Mouse (Mus musculus): ENCODE data around the gene Mpped2. TPM values are rescaled to one million over a fixed set of nuclear protein-coding genes. Genes with fewer than 3 reads are reported as not detected.
A peak's percentile ranks its signal among the peaks of the same experiment; 100 is the strongest.

The Mpped2 gene
- polyA plus RNA-seq, 1 experiment from 2014 or later: 199 TPM

- H3K27me3 ChIP-seq (replicated peaks; ENCODE audit: control insufficient read depth, insufficient read depth, low read length): no peaks in the 10 kb centered on the region
- no peak overlapping the region; the same call in 1 of the 2 replicates for H3K9ac ChIP-seq (replicated peaks; ENCODE audit: low read depth, low read length)
- peak overlapping the region; percentile 19 for H3K4me2 ChIP-seq (ENCODE audit: low read length)
- no peaks in the 10 kb centered on the region for H3K9me3 ChIP-seq (ENCODE audit: control insufficient read depth, low read length)
- H3K4me3 ChIP-seq (replicated peaks; ENCODE audit: low read length): no peak overlapping the region
- no peaks in the 10 kb centered on the region for H3K36me3 ChIP-seq (ENCODE audit: control insufficient read depth, insufficient read depth)
- ATAC-seq: peak; percentile 83
- 27% methylated on average over 12 of the region's 12 CpGs for WGBS
- peak overlapping the region; percentile 65 for H3K27ac ChIP-seq (ENCODE audit: low read length)
- H3K4me1 ChIP-seq (replicated peaks; ENCODE audit: control insufficient read depth, insufficient read depth, low read length): peaks cover 21% of the 10 kb centered on the region
Observed at GRCm38 (mm10) chr2:106828573-106829310, 135.7 kb downstream of the Mpped2 start.

- peak; percentile 56; the same call in 1 of the 2 replicates for ATAC-seq
- no peak overlapping the region for H3K4me3 ChIP-seq (replicated peaks; ENCODE audit: low read length)
- H3K9me3 ChIP-seq (ENCODE audit: control insufficient read depth, low read length): no peaks in the 10 kb centered on the region
- no peak overlapping the region; the same call in 1 of the 2 replicates for H3K4me2 ChIP-seq (ENCODE audit: low read length)
- H3K27me3 ChIP-seq (replicated peaks; ENCODE audit: control insufficient read depth, insufficient read depth, low read length): no peaks in the 10 kb centered on the region
- 57% methylated on average over 4 of the region's 4 CpGs for WGBS
- peak overlapping the region; percentile 65 for H3K27ac ChIP-seq (ENCODE audit: low read length)
- H3K36me3 ChIP-seq (ENCODE audit: control insufficient read depth, insufficient read depth): no peaks in the 10 kb centered on the region
- peaks cover 21% of the 10 kb centered on the region for H3K4me1 ChIP-seq (replicated peaks; ENCODE audit: control insufficient read depth, insufficient read depth, low read length)
- H3K9ac ChIP-seq (replicated peaks; ENCODE audit: low read depth, low read length): peak overlapping the region; percentile 9; the same call in 1 of the 2 replicates
Observed at GRCm38 (mm10) chr2:106829420-106829819, 136.4 kb downstream of the Mpped2 start.

DNA sequence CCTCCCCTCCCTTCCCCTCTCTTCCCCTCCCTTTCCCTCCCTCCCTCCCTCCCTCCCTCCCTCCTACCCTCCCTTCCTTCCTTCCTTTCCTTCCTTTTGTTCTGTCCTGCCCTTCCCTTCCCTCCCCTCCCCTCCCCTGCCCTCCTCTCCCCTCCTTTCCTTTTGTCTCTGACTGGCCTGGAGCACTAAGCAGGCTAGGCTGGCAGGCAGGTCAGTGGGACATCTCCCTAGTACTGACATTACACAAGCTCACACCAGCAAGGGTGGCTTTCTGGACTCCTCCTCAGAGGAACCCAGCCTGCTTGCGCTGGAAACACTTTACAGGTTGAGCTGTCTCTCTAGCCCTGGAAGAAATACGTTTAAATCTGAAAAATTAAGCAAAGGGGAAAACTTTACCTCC lies 139.5 kb downstream of the Mpped2 start:
- H3K4me1 ChIP-seq (replicated peaks; ENCODE audit: control insufficient read depth, insufficient read depth, low read length): peaks cover 27% of the 10 kb centered on the region
- 36% methylated on average over 2 of the region's 2 CpGs for WGBS
- ATAC-seq: no peak

GRCm38 (mm10) chr2:106833212-106833611 lies 140.1 kb downstream of the Mpped2 start:
- Histone ChIP-seq H3K36me3 (ENCODE audit: control insufficient read depth, insufficient read depth) (no peaks in the 10 kb centered on the region), H3K9ac (replicated peaks; ENCODE audit: low read depth, low read length) (no peak overlapping the region), H3K9me3 (ENCODE audit: control insufficient read depth, low read length) (no peaks in the 10 kb centered on the region), H3K27ac (ENCODE audit: low read length) (no peak overlapping the region), H3K27me3 (replicated peaks; ENCODE audit: control insufficient read depth, insufficient read depth, low read length) (no peaks in the 10 kb centered on the region), H3K4me1 (replicated peaks; ENCODE audit: control insufficient read depth, insufficient read depth, low read length) (peaks cover 26% of the 10 kb centered on the region), H3K4me3 (replicated peaks; ENCODE audit: low read length) (no peak overlapping the region), H3K4me2 (ENCODE audit: low read length) (no peak overlapping the region)
- ATAC-seq: no peak
- 84% methylated on average over 5 of the region's 5 CpGs for WGBS

More for the DNA sequence above, 139.5 kb downstream of the Mpped2 start:
- Histone ChIP-seq H3K36me3 (ENCODE audit: control insufficient read depth, insufficient read depth) (no peaks in the 10 kb centered on the region), H3K27me3 (replicated peaks; ENCODE audit: control insufficient read depth, insufficient read depth, low read length) (no peaks in the 10 kb centered on the region), H3K9me3 (ENCODE audit: control insufficient read depth, low read length) (no peaks in the 10 kb centered on the region), H3K27ac (ENCODE audit: low read length) (no peak overlapping the region), H3K9ac (replicated peaks; ENCODE audit: low read depth, low read length) (no peak overlapping the region), H3K4me2 (ENCODE audit: low read length) (no peak overlapping the region), H3K4me3 (replicated peaks; ENCODE audit: low read length) (no peak overlapping the region)

DNA sequence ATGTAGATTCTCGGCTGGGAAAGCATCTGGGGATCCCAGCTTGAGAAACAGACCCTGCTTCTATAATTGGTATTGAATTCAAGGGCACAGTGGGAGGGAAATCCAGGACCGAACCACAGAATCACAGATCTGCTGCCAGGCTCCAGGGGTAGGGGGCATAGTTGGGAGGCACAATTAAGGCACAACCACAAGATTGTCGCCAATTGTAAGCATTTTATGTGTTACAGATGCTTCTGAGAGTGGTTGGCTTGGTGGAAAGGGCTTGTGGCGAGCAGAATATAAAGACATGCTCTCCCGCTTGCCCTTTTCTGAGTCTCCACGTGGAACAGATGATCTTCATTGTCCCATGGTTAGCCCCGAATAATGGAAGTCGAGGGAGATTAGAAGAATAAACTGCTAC lies 142.3 kb downstream of the Mpped2 start:
- H3K27me3 ChIP-seq (replicated peaks; ENCODE audit: control insufficient read depth, insufficient read depth, low read length): no peaks in the 10 kb centered on the region
- no peaks in the 10 kb centered on the region for H3K9me3 ChIP-seq (ENCODE audit: control insufficient read depth, low read length)
- 21% methylated on average over 8 of the region's 8 CpGs for WGBS
- peak; percentile 13; the same call in 1 of the 2 replicates for ATAC-seq
- H3K27ac ChIP-seq (ENCODE audit: low read length): no peak overlapping the region
- no peak overlapping the region for H3K4me2 ChIP-seq (ENCODE audit: low read length)
- no peak overlapping the region for H3K9ac ChIP-seq (replicated peaks; ENCODE audit: low read depth, low read length)
- no peak overlapping the region for H3K4me3 ChIP-seq (replicated peaks; ENCODE audit: low read length)
- no peaks in the 10 kb centered on the region for H3K36me3 ChIP-seq (ENCODE audit: control insufficient read depth, insufficient read depth)
- H3K4me1 ChIP-seq (replicated peaks; ENCODE audit: control insufficient read depth, insufficient read depth, low read length): peaks cover 6% of the 10 kb centered on the region; the same call in 1 of the 2 replicates

- no peak overlapping the region for H3K4me2 ChIP-seq (ENCODE audit: low read length)
- no peak overlapping the region for H3K9ac ChIP-seq (replicated peaks; ENCODE audit: low read depth, low read length)
- peaks cover 6% of the 10 kb centered on the region; the same call in 1 of the 2 replicates for H3K4me1 ChIP-seq (replicated peaks; ENCODE audit: control insufficient read depth, insufficient read depth, low read length)
- H3K27ac ChIP-seq (ENCODE audit: low read length): no peak overlapping the region
- no peaks in the 10 kb centered on the region for H3K27me3 ChIP-seq (replicated peaks; ENCODE audit: control insufficient read depth, insufficient read depth, low read length)
- 85% methylated on average over 4 of the region's 4 CpGs for WGBS
- H3K9me3 ChIP-seq (ENCODE audit: control insufficient read depth, low read length): no peaks in the 10 kb centered on the region
- no peak overlapping the region for H3K4me3 ChIP-seq (replicated peaks; ENCODE audit: low read length)
- H3K36me3 ChIP-seq (ENCODE audit: control insufficient read depth, insufficient read depth): no peaks in the 10 kb centered on the region
- ATAC-seq: no peak
Observed at GRCm38 (mm10) chr2:106837241-106837640, 144.2 kb downstream of the Mpped2 start.

- H3K4me2 ChIP-seq (ENCODE audit: low read length): no peak overlapping the region
- H3K27me3 ChIP-seq (replicated peaks; ENCODE audit: control insufficient read depth, insufficient read depth, low read length): no peaks in the 10 kb centered on the region
- H3K9ac ChIP-seq (replicated peaks; ENCODE audit: low read depth, low read length): no peak overlapping the region
- no peak overlapping the region for H3K4me3 ChIP-seq (replicated peaks; ENCODE audit: low read length)
- 70% methylated on average over 9 of the region's 9 CpGs for WGBS
- peaks cover 9% of the 10 kb centered on the region for H3K4me1 ChIP-seq (replicated peaks; ENCODE audit: control insufficient read depth, insufficient read depth, low read length)
- no peak for ATAC-seq
- no peak overlapping the region for H3K27ac ChIP-seq (ENCODE audit: low read length)
- peaks cover 2% of the 10 kb centered on the region; the same call in 1 of the 2 replicates for H3K36me3 ChIP-seq (ENCODE audit: control insufficient read depth, insufficient read depth)
- no peaks in the 10 kb centered on the region for H3K9me3 ChIP-seq (ENCODE audit: control insufficient read depth, low read length)
Observed at GRCm38 (mm10) chr2:106844147-106844546, 151.1 kb downstream of the Mpped2 start.

DNA sequence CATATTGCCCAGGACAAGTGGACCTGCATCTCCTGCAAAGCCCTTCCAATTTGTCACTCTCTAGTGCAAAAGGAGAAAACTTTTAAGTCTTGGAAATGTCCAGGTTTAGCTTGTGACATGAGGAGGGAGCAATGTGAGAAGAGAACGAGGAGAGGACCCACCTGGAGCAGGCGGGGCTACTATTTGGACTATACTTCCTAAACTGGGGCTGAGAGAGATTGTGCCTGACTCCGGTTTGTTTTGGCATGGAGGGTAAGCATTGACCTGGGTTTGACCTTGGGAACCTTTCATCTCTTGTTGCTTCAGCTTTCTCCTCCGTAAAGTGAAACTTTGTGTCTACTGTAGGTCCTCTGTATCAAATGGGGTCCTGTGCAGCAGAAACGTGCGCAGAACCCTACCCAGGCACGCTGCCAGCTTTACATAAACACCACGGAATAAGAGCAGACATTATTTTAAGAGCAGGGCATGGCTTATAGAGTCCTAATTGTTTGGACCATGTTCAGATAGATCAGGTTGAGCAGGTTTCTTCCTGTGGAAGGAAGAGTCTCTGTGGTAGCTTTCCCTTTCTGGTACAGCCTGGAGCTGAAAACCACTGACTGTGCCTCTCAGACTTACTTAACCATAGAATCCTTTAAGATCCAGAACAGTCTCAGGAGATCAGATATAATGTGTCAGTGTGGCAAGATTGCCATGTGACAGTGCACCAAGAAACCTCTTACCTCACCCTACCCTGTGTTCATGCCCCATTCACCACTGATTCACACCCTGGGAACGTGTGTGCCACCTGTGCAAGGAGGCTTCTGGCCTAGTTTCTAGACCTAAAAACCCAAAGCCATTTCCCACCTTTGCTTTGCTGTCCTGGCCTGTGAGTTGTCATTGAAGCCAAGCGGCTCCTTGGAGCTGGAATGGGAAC lies 152.0 kb downstream of the Mpped2 start:
- H3K4me1 ChIP-seq (replicated peaks; ENCODE audit: control insufficient read depth, insufficient read depth, low read length): peaks cover 9% of the 10 kb centered on the region
- H3K27me3 ChIP-seq (replicated peaks; ENCODE audit: control insufficient read depth, insufficient read depth, low read length): no peaks in the 10 kb centered on the region
- no peak overlapping the region for H3K4me3 ChIP-seq (replicated peaks; ENCODE audit: low read length)
- H3K9ac ChIP-seq (replicated peaks; ENCODE audit: low read depth, low read length): no peak overlapping the region
- WGBS: 71% methylated on average over 10 of the region's 10 CpGs
- no peak for ATAC-seq
- H3K4me2 ChIP-seq (ENCODE audit: low read length): no peak overlapping the region
- 0 out of 2 replicates have a peak overlapping the region, but pooled peaks have one; percentile 11 for H3K27ac ChIP-seq (ENCODE audit: low read length)
- H3K9me3 ChIP-seq (ENCODE audit: control insufficient read depth, low read length): no peaks in the 10 kb centered on the region
- H3K36me3 ChIP-seq (ENCODE audit: control insufficient read depth, insufficient read depth): peaks cover 2% of the 10 kb centered on the region; the same call in 1 of the 2 replicates

GRCm38 (mm10) chr2:106846511-106846910 lies 153.4 kb downstream of the Mpped2 start:
- Histone ChIP-seq H3K9me3 (ENCODE audit: control insufficient read depth, low read length) (no peaks in the 10 kb centered on the region), H3K36me3 (ENCODE audit: control insufficient read depth, insufficient read depth) (peaks cover 2% of the 10 kb centered on the region; the same call in 1 of the 2 replicates), H3K4me3 (replicated peaks; ENCODE audit: low read length) (no peak overlapping the region), H3K27me3 (replicated peaks; ENCODE audit: control insufficient read depth, insufficient read depth, low read length) (no peaks in the 10 kb centered on the region), H3K4me2 (ENCODE audit: low read length) (no peak overlapping the region), H3K27ac (ENCODE audit: low read length) (no peak overlapping the region), H3K4me1 (replicated peaks; ENCODE audit: control insufficient read depth, insufficient read depth, low read length) (peaks cover 9% of the 10 kb centered on the region), H3K9ac (replicated peaks; ENCODE audit: low read depth, low read length) (no peak overlapping the region)
- ATAC-seq: no peak
- WGBS: 65% methylated on average over 4 of the region's 4 CpGs

All from forebrain, embryonic 16.5 days (tissue).